Mouse (Mus musculus) retina, embryonic 14.5 days (tissue): Measurements from ENCODE around the gene Derl2.

Experiments
- DNase-seq: peaks from one replicate; pipeline ENCODE4 v3.0.0-alpha.2; 2015; ENCODE audit warnings: low spot score

Gene Derl2

GRCm38 (mm10) chr11:70982030-70982429 lies 37.6 kb downstream of the Derl2 start:
- DNase-seq: no peak

DNA sequence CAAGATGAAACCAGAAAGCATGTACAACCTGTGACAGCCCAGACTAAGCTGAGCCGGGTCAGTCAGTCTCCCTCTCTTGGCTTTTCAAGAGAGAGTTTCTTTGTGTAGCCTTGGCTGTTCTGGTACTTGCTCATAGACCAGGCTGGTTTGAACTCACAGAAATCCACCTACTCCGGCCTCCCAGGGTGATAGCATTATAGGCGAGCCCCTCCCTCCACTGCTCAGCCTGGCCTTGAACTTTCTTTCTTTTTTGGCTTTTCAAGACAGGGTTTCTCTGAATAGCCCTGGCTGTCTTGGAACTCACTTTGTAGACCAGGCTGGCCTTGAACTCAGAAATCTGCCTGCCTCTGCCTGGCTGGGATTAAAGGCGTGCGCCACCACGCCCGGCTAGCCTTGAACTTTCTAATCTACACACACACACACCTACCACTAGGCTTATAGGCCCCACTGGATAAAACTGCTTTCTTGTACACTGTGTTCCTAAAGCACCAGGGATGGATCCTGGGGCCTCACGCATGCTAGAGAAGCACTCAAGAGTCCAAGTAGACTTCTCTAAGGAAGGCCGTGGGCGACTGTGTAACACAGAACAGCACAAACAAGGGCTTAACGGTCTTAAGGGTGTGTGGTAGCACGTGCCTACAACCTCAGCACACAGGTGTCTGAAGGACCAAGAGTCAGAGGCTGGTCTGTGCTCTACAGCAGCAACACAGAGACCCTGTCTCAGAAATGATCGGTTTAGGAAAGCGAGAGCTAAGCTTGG lies 38.7 kb downstream of the Derl2 start:
- no peak for DNase-seq

- no peak for DNase-seq
These were observed 39.4 kb downstream of the Derl2 start for GRCm38 (mm10) chr11:70980232-70980631.

GRCm38 (mm10) chr11:70977293-70977692 lies 42.3 kb downstream of the Derl2 start:
- no peak for DNase-seq

DNA sequence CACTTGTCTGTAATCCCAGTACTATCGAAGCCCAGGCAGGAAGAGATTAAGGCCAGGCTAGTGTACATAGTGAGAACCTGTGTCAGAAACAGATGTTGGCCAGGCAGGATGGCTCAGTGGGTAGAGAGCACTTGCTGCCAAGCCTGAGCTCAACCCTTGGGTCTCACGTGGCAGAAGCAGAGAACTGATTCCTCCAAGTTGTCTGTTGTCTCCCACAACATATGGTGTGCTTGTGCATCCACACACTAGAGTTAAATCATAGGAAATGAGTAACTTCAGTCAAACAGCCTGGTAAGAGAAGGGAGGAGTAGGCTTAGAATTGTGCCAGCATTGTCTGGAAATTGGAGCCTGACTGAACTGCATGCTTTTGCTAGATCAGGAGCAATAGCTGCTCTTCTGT lies 44.4 kb downstream of the Derl2 start:
- DNase-seq: no peak

DNA sequence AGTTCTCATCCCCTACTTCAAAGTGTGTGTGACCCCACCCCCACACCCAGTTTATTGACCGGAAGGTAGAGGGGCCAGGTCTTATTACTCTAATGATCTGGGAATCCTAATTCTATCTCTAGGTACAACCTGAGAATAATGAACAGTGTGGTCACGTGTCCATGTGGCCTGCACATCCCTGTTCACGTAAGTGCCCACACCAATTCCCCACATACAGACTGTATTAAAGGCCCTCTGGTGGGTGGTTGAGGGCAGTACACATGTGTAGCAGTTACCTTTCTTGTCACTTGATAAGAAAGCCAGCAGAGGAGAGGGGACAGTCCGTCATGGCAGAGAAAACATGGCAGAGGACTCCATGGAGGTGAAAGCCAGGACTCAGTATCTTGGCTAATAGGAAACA lies 45.7 kb downstream of the Derl2 start:
- peak; percentile 55 for DNase-seq

DNA sequence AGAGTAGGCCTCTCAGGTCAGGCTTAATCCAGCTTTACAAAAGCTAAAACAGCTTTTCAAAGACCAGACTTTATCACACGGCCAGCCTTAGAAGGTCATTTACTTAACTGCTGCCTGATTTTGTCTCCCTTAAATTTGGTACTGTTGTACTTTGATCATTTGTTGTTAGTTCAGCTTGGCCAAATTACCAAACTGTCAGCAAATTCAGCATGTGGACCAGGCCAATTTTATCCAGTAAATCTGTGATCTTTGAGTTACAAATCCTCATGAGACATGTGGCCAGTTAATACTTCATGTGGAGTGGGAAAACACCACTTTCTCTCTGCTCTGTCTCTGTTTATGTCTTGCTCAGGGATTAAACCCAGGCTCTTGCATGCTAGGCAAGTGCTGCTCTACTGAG lies 47.1 kb downstream of the Derl2 start:
- no peak for DNase-seq

DNA sequence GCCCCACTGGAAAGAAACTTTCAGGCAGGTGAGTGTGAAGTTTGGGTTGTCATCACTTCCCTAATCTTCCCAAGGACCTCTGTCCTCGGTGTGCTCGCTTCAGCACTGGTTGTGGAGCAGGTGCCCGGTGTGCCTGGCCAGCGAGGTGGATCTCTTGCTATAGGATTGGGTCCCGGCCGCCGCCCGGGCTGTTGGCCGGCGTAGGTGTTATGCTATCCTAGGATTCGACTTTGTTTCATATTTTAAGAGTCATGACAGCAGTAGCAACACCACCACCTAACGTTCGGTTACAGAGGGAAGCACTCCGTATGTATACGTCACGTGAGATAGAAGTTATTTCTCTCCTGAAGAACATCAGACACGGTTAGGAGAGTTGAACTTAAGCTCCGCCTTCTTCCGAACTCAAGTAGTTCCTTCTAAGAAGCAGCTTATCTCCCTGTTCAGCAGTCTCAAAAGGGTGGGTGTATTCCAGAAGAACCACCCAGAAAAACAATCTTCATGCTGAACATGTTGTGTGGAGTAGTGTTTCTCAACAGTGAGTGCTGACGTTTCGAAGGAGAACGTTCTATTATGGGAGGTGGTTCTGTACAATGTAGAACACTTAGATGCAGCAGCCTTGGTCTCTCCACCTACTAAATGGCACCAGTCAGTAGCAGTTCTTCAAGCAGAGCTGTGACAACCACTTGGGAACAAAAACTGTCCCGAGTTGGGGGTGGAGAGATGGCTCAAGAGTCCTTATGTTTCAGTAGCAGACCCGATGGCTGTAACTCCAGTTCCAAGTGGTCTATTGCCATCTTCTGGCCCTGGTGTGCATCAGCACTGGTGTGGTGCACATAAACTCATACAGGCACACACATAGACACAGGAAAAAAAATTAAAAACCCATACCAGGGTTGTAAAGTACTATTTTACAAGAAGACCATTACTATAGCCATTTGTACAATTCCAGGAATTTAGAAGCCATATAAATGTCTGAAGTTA lies 48.8 kb downstream of the Derl2 start:
- no peak for DNase-seq

GRCm38 (mm10) chr11:70969821-70970559 lies 49.7 kb downstream of the Derl2 start, which contains the start of the genes Nup88 and Rpain:
TSS of gene Nup88 (minus strand) at chr11:70969973.
TSS of gene Rpain (plus strand) at chr11:70970213.
- DNase-seq: peak; percentile 97

GRCm38 (mm10) chr11:70969271-70969794 lies 50.3 kb downstream of the Derl2 start:
- DNase-seq: no peak

GRCm38 (mm10) chr11:70964222-70964907 lies 55.3 kb downstream of the Derl2 start:
- DNase-seq: peak; percentile 11

DNA sequence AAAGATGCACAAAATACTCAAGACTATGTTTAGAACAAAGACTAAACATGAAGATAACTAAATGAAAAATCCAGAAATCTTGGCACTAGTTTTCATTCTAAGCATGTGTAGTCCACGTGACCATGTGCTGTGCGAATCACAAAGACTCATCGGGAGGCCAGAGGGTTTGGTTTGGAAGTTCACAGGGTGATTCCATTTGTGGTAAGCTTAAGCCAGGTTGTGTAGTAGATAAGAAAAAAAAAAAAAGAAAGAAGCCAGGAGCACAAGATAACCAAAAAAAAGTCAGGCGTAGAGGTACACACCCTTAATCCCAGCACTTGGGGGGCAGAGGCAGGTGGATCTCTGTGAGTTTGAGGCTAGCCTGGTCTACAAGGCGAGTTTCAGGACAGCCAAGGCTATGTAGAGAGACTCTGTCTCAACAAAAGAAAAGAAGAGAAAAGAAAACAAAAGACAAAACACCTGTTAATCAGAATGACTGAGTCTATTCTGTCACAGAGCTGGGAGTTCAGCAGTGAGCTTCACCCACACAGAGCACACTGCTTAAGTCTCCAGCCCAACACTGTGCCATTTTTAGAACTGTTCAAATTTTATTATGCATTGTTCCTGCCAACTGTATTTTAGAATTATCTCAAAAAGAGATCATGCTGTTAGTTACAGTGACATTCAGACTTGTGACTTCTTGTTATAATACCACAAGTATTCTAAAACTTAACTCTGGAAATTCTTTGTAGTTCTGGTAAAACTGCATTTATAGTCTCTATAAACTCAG lies 58.7 kb downstream of the Derl2 start:
- DNase-seq: no peak
